Mouse (Mus musculus): ENCODE measurements at regions not wholly inside any gene's neighbourhood (a gene's known extent, or its start where the extent isn't known, plus 50 kb on each side); places are given as distances from the start of the nearest gene placed in this dataset.
A peak's percentile ranks its signal among the peaks of the same experiment; 100 is the strongest.

DNA sequence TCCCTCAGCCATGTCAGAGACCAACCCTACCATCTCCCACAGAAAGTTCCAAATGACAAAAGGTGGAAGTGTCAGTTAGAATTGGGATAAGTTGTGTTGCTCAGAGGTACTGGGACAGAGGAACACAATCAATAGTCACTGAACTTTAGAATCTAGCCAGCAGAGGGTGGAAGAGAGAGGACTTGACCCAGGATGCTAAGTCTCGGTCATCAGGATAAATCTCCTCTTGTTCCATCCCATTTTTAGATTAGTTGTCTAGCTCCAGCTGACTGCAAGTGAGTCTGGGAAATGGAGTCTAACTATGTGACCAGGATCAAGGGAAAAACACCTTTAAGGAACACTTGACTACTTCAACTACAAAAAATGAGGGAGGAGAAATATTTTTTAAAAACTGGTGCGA is 91.5 kb downstream of the Fam84b start:
- Histone ChIP-seq H3K4me2 (replicated peaks) (no peak overlapping the region), H3K4me1 (no peaks in the 10 kb centered on the region), H3K27ac (no peak overlapping the region), H3K4me3 (no peak overlapping the region), H3K9ac (no peak overlapping the region), H3K9me3 (no peaks in the 10 kb centered on the region), H3K27me3 (no peaks in the 10 kb centered on the region), H3K36me3 (no peaks in the 10 kb centered on the region)
- ATAC-seq (ENCODE audit: low FRiP score, low read depth), result no peak
- 69% methylated on average over 2 of the region's 2 CpGs for WGBS

DNA sequence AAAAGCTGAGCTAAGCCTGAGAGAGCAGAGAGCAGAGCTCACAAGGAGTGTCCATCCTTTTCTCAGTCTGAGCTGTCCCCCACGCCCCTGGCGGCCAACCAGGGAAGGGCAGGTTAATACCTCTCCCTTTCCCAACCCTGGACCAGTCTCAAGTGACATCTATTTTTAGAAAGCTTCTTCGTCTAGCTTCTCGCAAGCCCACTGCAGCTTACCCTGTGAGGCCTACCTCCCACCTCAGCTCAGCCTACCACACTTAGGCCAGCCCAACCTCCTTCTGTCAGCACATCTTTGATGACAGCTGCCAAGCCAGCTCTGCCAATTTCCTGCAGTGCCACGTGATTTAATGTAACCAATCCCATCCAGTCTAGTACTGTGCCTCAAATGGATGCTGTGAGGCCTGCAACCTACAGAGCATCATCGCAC is 93.6 kb downstream of the Fam84b start:
- Histone ChIP-seq H3K36me3 (no peaks in the 10 kb centered on the region), H3K27ac (no peak overlapping the region), H3K9me3 (no peaks in the 10 kb centered on the region), H3K9ac (no peak overlapping the region), H3K4me1 (no peaks in the 10 kb centered on the region), H3K4me2 (replicated peaks) (no peak overlapping the region), H3K4me3 (no peak overlapping the region), H3K27me3 (no peaks in the 10 kb centered on the region)
- ATAC-seq (ENCODE audit: low FRiP score, low read depth), result peak; percentile 44
- 30% methylated on average over 6 of the region's 6 CpGs for WGBS

DNA sequence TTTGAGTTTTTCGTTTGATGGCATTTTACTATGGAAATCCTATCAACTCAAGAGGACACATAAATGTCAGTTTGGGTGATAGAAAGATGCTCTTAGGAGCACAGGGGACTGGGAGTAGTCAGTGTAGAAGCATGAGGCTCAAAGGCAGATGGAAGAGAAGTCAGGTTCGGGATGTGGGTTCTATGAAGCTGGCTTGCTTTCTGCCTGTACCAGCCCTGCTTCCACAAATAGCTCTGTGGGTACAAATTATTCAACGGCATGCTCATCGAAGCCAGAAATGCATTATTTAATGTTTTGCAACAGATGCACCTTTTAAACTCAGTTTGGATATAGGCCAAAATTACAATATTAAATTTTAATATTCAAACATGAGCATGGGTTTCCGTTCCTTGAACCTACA is 99.3 kb downstream of the Fam84b start:
- Histone ChIP-seq H3K9ac (no peak overlapping the region), H3K4me2 (replicated peaks) (no peak overlapping the region), H3K4me1 (no peaks in the 10 kb centered on the region), H3K27me3 (no peaks in the 10 kb centered on the region), H3K27ac (no peak overlapping the region), H3K9me3 (no peaks in the 10 kb centered on the region), H3K4me3 (no peak overlapping the region), H3K36me3 (no peaks in the 10 kb centered on the region)
- ATAC-seq (ENCODE audit: low FRiP score, low read depth), result no peak
- 83% methylated on average over 5 of the region's 5 CpGs for WGBS

DNA sequence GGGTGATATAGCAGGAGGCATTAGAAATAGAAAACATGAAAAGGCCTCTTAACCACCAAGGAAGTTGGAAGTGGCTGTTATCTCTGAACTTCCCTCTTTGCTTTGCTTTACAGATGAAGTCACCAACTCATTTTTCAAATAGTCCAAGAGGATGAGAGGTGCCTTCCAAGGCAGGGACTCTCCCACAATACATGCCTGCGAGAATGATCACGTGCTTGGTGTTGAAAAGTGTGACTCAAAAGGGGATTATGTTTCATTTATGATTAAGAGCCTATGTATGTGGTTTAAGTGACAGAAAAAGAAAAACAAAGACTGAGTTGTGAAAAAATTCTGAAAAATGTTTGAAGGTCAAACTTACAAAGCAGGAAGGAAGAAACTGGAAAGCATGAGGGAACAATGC is 114.0 kb downstream of the Fam84b start:
- H3K4me1 ChIP-seq, result no peaks in the 10 kb centered on the region
- H3K9me3 ChIP-seq, result no peaks in the 10 kb centered on the region
- H3K27me3 ChIP-seq, result no peaks in the 10 kb centered on the region
- H3K9ac ChIP-seq, result no peak overlapping the region
- WGBS, result 71% methylated on average over 2 of the region's 2 CpGs
- no peak overlapping the region for H3K27ac ChIP-seq
- ATAC-seq (ENCODE audit: low FRiP score, low read depth), result no peak
- no peak overlapping the region for H3K4me3 ChIP-seq
- H3K36me3 ChIP-seq, result no peaks in the 10 kb centered on the region
- no peak overlapping the region for H3K4me2 ChIP-seq (replicated peaks)

DNA sequence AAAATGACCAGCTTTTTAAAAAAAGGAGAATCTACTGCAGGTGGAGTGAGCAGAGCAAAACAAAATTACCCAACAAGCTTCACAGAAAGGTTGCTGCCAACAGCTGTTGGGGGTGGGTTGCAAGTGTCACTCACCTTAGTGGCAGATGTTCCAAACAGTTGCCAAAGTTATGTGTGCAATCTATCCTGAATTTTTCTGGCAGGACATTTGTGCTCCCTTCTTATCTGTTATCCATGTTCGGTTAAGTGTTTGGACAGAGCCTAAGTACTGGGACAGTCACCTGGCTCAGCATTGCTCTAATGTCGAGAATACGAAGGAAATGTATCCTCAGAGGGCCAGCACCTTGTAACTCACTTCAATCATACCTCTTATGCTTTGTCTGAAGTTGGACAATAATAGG is 115.3 kb downstream of the Fam84b start:
- WGBS, result 87% methylated on average over 3 of the region's 3 CpGs
- Histone ChIP-seq H3K27ac (no peak overlapping the region), H3K36me3 (no peaks in the 10 kb centered on the region), H3K9me3 (no peaks in the 10 kb centered on the region), H3K9ac (no peak overlapping the region), H3K4me2 (replicated peaks) (no peak overlapping the region), H3K4me1 (no peaks in the 10 kb centered on the region), H3K27me3 (no peaks in the 10 kb centered on the region), H3K4me3 (no peak overlapping the region)
- no peak for ATAC-seq (ENCODE audit: low FRiP score, low read depth)

DNA sequence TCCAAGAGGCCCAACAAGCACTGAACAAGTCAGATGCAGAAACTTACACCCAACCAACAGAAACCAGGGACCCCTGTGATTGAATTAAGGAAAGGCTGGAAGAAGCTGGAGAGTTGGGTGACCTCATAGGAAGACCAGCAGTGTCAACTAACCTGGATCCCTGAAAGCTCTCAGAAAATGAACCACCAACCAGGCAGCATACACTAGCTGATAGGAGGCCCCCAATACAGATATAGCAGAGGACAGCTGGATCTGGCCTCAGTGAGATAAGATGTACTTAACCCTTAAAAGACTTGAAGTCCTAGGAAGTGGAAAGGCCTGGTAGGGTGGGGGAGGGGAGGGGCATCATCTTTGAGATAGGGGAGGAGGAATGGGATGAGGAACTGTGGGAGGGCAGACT is 121.2 kb downstream of the Fam84b start:
- Histone ChIP-seq H3K36me3 (no peaks in the 10 kb centered on the region), H3K9me3 (no peaks in the 10 kb centered on the region), H3K4me3 (no peak overlapping the region), H3K9ac (no peak overlapping the region), H3K4me1 (0 out of 2 replicates have a peak, but pooled peaks cover 9% of the 10 kb centered on the region), H3K4me2 (replicated peaks) (no peak overlapping the region), H3K27ac (no peak overlapping the region), H3K27me3 (no peaks in the 10 kb centered on the region)
- no peak for ATAC-seq (ENCODE audit: low FRiP score, low read depth)

DNA sequence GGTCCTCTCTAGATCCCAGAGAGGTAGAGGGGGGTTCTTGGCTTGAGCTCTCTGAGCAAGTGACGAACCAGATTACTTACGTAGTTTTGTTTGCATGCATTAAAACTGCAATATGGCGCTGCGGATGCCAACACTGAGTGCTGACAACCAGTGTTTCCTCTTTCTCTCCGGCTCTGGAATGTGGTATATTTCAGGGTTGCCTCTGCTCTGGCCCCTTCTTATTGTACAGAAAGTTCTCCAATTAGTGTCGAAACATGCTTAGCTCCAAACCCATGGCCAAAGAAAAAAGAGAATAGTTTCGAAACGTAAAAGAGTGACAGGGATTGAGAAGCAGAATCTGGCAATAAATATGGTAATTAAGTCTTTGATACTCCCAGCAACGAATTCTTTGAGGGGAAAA is 124.8 kb downstream of the Fam84b start:
- H3K4me2 ChIP-seq (replicated peaks), result no peak overlapping the region
- 0 out of 2 replicates have a peak, but pooled peaks cover 9% of the 10 kb centered on the region for H3K4me1 ChIP-seq
- H3K27ac ChIP-seq, result no peak overlapping the region
- no peaks in the 10 kb centered on the region for H3K36me3 ChIP-seq
- no peak overlapping the region for H3K4me3 ChIP-seq
- H3K9ac ChIP-seq, result no peak overlapping the region
- no peak for ATAC-seq (ENCODE audit: low FRiP score, low read depth)
- H3K27me3 ChIP-seq, result no peaks in the 10 kb centered on the region
- no peaks in the 10 kb centered on the region for H3K9me3 ChIP-seq
- 55% methylated on average over 9 of the region's 9 CpGs for WGBS

DNA sequence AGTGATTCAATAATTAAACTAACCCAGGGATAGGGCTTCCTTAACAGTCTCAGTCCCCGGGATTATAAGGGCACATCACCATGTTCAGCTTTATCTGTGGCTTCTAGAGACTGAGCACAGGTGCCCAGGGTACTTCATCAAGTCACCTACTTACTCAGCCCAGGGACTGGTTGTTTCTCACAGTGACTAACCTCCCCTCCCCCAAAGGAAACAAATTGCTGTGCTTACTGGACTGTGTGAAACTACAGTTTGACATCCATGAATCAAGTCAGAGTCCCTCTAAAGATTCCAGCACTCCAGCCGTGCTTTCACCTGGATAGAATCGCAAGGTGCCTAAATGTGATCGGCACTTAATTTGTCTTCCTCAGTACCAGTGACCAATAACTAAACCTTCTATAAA is 125.2 kb downstream of the Fam84b start:
- 74% methylated on average over 4 of the region's 4 CpGs for WGBS
- ATAC-seq (ENCODE audit: low FRiP score, low read depth), result no peak
- no peaks in the 10 kb centered on the region for H3K9me3 ChIP-seq

DNA sequence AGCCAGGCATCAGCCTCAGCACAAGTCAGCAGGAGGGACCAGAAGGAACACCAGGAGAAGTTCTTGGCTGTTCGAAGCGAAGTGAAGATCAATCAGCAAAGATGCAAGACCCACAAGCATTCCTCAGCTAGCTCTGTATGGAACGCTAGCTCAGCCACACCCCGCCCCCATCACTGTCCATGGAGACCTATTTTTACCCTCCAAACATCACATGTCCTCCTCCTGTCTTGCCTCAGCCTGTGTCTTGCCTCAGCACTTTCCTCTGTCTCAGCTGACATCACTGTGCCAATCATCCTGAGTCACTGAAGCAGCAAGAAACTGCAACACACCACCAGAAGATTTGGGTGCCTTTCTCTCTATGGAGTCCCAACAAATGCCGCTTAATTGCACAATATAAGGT is 134.2 kb downstream of the Fam84b start:
- Histone ChIP-seq H3K9ac (no peak overlapping the region), H3K4me2 (replicated peaks) (no peak overlapping the region), H3K36me3 (no peaks in the 10 kb centered on the region), H3K27ac (no peak overlapping the region), H3K9me3 (no peaks in the 10 kb centered on the region), H3K4me1 (no peaks in the 10 kb centered on the region), H3K4me3 (no peak overlapping the region), H3K27me3 (no peaks in the 10 kb centered on the region)
- ATAC-seq (ENCODE audit: low FRiP score, low read depth), result no peak
- 86% methylated on average over 5 of the region's 5 CpGs for WGBS

More for the DNA sequence above, 125.2 kb downstream of the Fam84b start:
- Histone ChIP-seq H3K4me2 (replicated peaks) (no peak overlapping the region), H3K27me3 (no peaks in the 10 kb centered on the region), H3K36me3 (no peaks in the 10 kb centered on the region), H3K4me1 (0 out of 2 replicates have a peak, but pooled peaks cover 9% of the 10 kb centered on the region), H3K27ac (no peak overlapping the region), H3K4me3 (no peak overlapping the region), H3K9ac (no peak overlapping the region)

DNA sequence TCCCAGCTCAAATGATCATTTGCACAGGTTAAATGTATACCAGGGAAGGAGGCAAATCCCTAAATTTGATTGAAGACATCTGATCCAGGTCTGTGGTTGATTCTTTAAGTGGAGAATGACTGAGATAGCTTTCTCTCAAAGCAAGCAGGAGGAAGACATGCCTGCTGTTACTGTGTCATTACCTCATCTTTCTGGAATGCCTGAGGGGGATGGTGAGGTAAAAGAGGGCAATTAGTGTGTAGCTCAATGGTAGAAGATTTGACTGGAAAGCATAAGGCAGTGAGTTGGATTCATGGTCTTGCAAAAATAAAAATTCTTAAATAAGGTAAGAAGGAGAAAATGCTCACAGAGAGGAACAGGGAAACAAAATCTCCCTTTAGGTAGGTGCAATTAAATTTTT is 144.9 kb downstream of the Fam84b start:
- Histone ChIP-seq H3K9ac (no peak overlapping the region), H3K27me3 (no peaks in the 10 kb centered on the region), H3K4me3 (no peak overlapping the region), H3K9me3 (no peaks in the 10 kb centered on the region), H3K36me3 (no peaks in the 10 kb centered on the region), H3K27ac (no peak overlapping the region), H3K4me1 (no peaks in the 10 kb centered on the region), H3K4me2 (replicated peaks) (no peak overlapping the region)
- ATAC-seq (ENCODE audit: low FRiP score, low read depth), result no peak

DNA sequence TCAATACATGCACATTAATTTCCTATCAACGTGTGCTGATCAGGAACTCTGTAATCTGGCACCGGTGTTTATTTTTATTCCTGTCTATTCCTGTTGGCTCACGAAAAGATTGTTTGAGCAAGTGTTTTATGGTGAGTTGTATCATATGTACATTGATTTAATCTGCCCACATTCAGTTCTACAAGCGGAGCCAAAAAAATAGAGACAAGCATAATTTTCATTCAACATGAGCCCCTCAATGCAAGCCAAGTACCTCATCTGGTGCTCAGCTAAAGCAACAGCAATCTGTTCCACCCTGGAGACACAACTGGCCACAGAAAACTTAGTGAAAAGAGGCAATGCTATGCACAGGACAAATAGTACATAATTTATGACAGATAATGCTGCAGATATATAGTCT is 147.6 kb downstream of the Fam84b start:
- no peak overlapping the region for H3K4me2 ChIP-seq (replicated peaks)
- no peaks in the 10 kb centered on the region; the same call in 1 of the 2 replicates for H3K4me1 ChIP-seq
- 74% methylated on average over 4 of the region's 4 CpGs for WGBS
- no peak overlapping the region for H3K9ac ChIP-seq
- H3K4me3 ChIP-seq, result no peak overlapping the region
- ATAC-seq (ENCODE audit: low FRiP score, low read depth), result no peak
- no peak overlapping the region for H3K27ac ChIP-seq
- no peaks in the 10 kb centered on the region for H3K36me3 ChIP-seq
- no peaks in the 10 kb centered on the region for H3K9me3 ChIP-seq
- H3K27me3 ChIP-seq, result no peaks in the 10 kb centered on the region

DNA sequence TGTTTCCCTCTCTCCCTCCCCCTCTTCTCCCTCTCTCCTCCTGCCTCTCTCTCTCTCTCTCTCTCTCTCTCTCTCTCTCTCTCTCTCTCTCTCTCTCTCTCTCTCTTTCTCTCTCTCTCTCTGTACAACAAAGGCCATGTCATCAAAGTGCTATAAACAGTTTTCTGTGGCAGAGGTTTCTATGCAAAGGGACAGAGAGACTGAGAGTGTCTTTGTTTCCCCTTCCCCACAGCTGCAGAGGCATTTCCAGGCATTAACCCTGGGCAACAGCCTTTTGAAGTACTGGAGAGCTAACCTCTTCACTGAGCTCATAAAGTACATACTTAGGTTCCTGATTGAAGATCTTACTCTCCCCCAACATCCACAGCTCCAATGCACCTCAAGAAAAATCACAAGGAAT is 152.3 kb downstream of the Fam84b start:
- Histone ChIP-seq H3K27ac (no peak overlapping the region), H3K4me2 (replicated peaks) (no peak overlapping the region), H3K4me3 (no peak overlapping the region), H3K36me3 (no peaks in the 10 kb centered on the region), H3K9me3 (no peaks in the 10 kb centered on the region), H3K27me3 (no peaks in the 10 kb centered on the region), H3K9ac (no peak overlapping the region), H3K4me1 (no peaks in the 10 kb centered on the region; the same call in 1 of the 2 replicates)
- ATAC-seq (ENCODE audit: low FRiP score, low read depth), result no peak

DNA sequence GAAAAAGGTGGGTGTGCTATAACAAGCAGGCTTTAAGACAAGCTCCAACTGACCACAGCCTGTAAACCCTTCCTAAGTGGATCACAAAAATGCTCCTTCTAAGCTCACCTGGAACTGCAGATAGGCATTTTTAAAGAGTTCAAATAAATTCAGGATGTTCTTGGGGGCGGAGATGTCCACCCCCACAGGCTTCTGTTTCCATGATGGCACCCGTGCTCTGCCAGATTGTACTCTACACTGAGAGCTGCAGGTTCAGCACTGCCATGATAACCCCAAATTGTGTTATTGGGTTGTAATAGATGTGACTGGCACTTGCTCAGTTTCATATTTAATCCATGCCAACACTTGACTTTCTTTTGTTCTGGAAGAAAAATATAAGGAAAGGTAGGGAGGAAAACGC is 158.8 kb downstream of the Fam84b start:
- no peaks in the 10 kb centered on the region for H3K4me1 ChIP-seq
- no peaks in the 10 kb centered on the region for H3K27me3 ChIP-seq
- 83% methylated on average over 3 of the region's 3 CpGs for WGBS
- ATAC-seq (ENCODE audit: low FRiP score, low read depth), result no peak
- H3K36me3 ChIP-seq, result no peaks in the 10 kb centered on the region
- no peak overlapping the region for H3K4me3 ChIP-seq
- no peak overlapping the region for H3K27ac ChIP-seq
- H3K4me2 ChIP-seq (replicated peaks), result no peak overlapping the region
- H3K9ac ChIP-seq, result no peak overlapping the region
- H3K9me3 ChIP-seq, result no peaks in the 10 kb centered on the region
